Mouse (Mus musculus) heart, embryonic 15.5 days (tissue): Measurements from ENCODE around the gene Enpp1. TPM values are rescaled to one million over a fixed set of nuclear protein-coding genes. Genes with fewer than 3 reads are reported as not detected.

Experiments
- ATAC-seq: fragments of 200-750 bp; cut with Nextera tagmentation; replicated peaks from 2 replicates; pipeline ENCODE4 v1.8.0; 2017; ENCODE audit warnings: low read depth, moderate TSS enrichment; ENCODE audit not compliant: insufficient number of reproducible peaks, insufficient read depth, low FRiP score
- H3K27ac ChIP-seq: fragments of 300-500 bp; sonication (generic); 2 replicates; pipeline ENCODE4 v1.5.1; 2015; ENCODE audit warnings: mild to moderate bottlenecking, inconsistent platforms
- H3K27me3 ChIP-seq: fragments of 300-500 bp; sonication (generic); 2 replicates; pipeline ENCODE4 v1.6.1; 2015; ENCODE audit warnings: inconsistent platforms
- H3K36me3 ChIP-seq: fragments of 300-500 bp; sonication (generic); 2 replicates; pipeline ENCODE4 v1.6.1; 2015; ENCODE audit warnings: mild to moderate bottlenecking, inconsistent platforms
- H3K4me1 ChIP-seq: fragments of 300-500 bp; sonication (generic); replicated peaks from 2 replicates; pipeline ENCODE4 v1.6.1; 2015; ENCODE audit warnings: inconsistent platforms
- H3K4me2 ChIP-seq: fragments of 300-500 bp; sonication (generic); 2 replicates; pipeline ENCODE4 v1.6.1; 2015; ENCODE audit warnings: inconsistent platforms, mild to moderate bottlenecking, moderate library complexity
- H3K4me3 ChIP-seq: fragments of 300-500 bp; sonication (generic); 2 replicates; pipeline ENCODE4 v1.5.1; 2015; ENCODE audit warnings: mild to moderate bottlenecking, inconsistent platforms
- H3K9ac ChIP-seq: fragments of 300-500 bp; sonication (generic); 2 replicates; pipeline ENCODE4 v1.6.1; 2015; ENCODE audit warnings: mild to moderate bottlenecking, inconsistent platforms
- H3K9me3 ChIP-seq: fragments of 300-500 bp; sonication (generic); replicated peaks from 2 replicates; pipeline ENCODE4 v1.6.1; 2016; ENCODE audit warnings: inconsistent platforms
- WGBS: fragments of 180-500 bp; shearing (Covaris S2); methylation state at CpG from one replicate; pipeline ENCODE4 v1.1.7; 2015; ENCODE audit warnings: mixed read lengths; 5-methylcytosine and 5-hydroxymethylcytosine counted together
- polyA plus RNA-seq: library from polyadenylated mRNA; unstranded; fragments of >200 nt; fragmentation: Nextera tagmentation; extraction: Ambion mirVana; gene quantifications from 2 replicates; pipeline ENCODE4 v1.2.1, GENCODE M21; 2015

Enpp1 gene
- polyA plus RNA-seq, 1 experiment from 2014 or later: 3.9 TPM

DNA sequence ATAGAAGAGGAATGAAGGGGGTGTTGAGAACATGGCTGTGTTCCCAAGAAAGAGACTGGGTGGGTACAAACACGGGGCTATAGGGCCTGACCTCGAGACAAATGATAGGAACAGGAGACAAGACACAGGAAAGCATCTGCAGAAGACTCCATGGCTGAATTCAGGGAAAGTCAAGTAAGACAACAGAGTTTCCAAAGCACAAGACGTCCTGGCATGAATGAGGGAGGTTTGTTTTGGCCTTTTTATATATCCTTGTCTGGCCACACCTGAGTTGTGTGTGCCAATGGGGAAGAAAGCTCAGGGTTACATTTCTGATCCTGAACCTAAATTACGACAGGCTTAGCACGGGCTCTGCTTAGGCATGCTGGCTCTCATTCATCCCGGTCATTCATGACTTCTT is 4.2 kb downstream of the Enpp1 start:
- Histone ChIP-seq H3K4me1 (peaks cover 9% of the 10 kb centered on the region), H3K4me2 (no peak overlapping the region), H3K4me3 (no peak overlapping the region), H3K36me3 (no peaks in the 10 kb centered on the region), H3K9me3 (no peaks in the 10 kb centered on the region), H3K27me3 (no peaks in the 10 kb centered on the region), H3K9ac (no peak overlapping the region), H3K27ac (no peak overlapping the region)
- no peak for ATAC-seq
- 76% methylated on average over 6 of the region's 6 CpGs for WGBS

DNA sequence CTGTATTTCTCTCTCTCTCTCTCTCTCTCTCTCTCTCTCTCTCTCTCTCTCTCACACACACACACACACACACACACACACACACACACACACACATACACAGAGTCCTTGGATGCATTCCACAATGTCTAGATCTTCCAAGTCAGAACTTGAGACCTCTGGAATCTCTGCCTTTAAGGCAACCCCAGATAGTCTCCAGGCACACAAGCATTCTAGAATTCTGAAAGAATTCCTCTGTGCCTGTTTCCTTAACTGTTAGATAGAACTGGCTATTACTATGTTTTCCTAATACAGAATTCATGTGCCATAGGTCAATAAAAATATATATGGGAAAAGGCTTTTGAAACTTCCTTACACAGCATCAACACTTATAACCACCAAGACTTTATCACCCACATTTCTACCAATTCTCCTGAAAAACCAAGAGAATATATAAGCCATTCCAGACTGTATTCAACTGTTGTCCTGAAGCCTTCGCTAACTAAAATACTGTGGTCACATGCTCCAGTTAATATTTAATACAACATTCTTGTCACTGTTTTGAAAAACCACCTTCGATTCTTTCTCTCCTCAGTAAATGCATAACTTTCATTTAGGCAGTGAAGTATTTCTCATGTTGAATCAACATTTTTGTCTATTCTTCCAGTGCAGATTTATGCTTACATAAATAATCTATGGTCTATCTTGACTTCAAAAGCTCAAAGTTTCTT is 5.4 kb downstream of the Enpp1 start:
- Histone ChIP-seq H3K4me2 (no peak overlapping the region), H3K36me3 (no peaks in the 10 kb centered on the region), H3K27me3 (no peaks in the 10 kb centered on the region), H3K4me3 (no peak overlapping the region), H3K9ac (no peak overlapping the region), H3K9me3 (no peaks in the 10 kb centered on the region), H3K4me1 (peaks cover 6% of the 10 kb centered on the region), H3K27ac (no peak overlapping the region)
- WGBS: 83% methylated on average over 2 of the region's 2 CpGs
- no peak for ATAC-seq

DNA sequence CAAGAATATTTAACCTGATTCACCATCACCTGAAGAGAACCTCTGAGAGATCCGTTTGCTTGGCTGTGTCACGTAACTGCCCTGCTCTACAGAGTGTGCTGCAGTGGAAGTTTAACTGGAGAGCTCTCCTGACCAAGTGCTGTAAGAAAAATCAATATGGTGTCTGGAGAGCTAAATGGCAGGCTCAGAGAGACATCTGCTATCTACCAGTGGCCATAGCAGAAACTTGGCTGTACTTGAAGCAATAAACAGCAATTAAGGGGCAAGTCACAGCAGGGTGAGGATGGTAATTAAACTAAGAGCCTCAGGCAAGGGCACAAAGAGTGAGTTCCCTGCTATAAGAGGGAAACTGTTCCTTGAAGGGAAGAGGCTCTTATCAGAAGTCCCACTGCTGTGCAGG is 9.3 kb downstream of the Enpp1 start:
- no peaks in the 10 kb centered on the region for H3K27me3 ChIP-seq
- no peak overlapping the region for H3K4me2 ChIP-seq
- no peaks in the 10 kb centered on the region for H3K36me3 ChIP-seq
- WGBS: 82% methylated on average over 2 of the region's 2 CpGs
- H3K4me3 ChIP-seq: no peak overlapping the region
- H3K27ac ChIP-seq: no peak overlapping the region
- H3K9ac ChIP-seq: no peak overlapping the region
- H3K9me3 ChIP-seq: no peaks in the 10 kb centered on the region
- no peaks in the 10 kb centered on the region for H3K4me1 ChIP-seq
- no peak for ATAC-seq

DNA sequence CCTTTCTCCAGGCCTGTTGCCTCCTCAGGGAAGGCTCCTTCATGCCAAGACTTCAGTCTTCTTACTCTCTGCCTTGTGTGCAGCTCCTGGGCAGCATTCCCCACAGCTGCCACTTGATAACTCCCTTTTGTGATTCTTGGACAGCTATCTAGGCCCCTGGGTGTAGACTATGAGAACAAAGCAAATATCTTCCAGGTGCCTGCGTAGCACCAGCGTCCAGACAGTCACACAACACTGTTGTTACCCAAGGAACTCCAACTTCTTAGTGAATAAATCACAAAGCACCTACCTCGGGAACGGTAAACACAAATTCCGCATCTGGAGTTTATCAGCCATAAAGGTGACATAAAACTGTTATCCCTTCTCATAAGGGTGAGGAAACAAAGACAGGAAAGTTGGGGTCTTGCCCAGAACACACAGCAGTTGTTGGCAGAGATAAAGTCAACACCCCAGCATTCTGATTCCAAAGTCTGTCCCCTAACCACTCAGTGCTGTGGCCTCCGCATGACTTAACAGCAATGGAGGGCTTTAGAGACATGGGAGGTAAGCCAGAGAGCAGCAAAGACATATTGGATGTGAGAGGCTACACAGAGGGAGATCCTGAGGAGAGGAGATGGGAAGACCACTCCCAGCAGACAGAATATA is 13.7 kb downstream of the Enpp1 start:
- Histone ChIP-seq H3K9me3 (no peaks in the 10 kb centered on the region), H3K9ac (no peak overlapping the region), H3K36me3 (no peaks in the 10 kb centered on the region), H3K27me3 (no peaks in the 10 kb centered on the region), H3K4me1 (no peaks in the 10 kb centered on the region), H3K27ac (no peak overlapping the region), H3K4me3 (no peak overlapping the region), H3K4me2 (no peak overlapping the region)
- no peak; the same call in 1 of the 2 replicates for ATAC-seq
- 56% methylated on average over 6 of the region's 6 CpGs for WGBS

DNA sequence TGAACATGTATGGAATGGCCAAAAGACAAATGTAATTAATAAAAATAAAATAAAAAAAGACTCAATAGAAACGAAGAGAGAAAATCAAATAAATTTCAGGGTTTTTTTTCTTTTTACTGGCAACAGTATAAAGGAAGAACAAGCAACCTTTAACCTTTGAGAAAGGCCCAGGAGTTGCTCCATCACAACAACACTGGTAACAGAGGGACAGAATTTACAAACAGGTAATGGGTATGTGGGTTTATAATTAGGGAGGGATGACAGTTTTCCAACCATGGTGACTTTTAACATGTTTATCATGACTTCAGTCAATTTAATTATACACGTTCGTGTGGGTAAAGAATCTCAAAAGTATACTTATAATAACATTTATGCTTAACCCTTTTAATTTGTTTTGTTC is 15.2 kb downstream of the Enpp1 start:
- no peak for ATAC-seq
- Histone ChIP-seq H3K4me1 (no peaks in the 10 kb centered on the region), H3K9ac (no peak overlapping the region), H3K4me3 (no peak overlapping the region), H3K4me2 (no peak overlapping the region), H3K27me3 (no peaks in the 10 kb centered on the region), H3K36me3 (no peaks in the 10 kb centered on the region), H3K9me3 (no peaks in the 10 kb centered on the region), H3K27ac (no peak overlapping the region)
- WGBS: 85% methylated on average over 3 of the region's 3 CpGs

DNA sequence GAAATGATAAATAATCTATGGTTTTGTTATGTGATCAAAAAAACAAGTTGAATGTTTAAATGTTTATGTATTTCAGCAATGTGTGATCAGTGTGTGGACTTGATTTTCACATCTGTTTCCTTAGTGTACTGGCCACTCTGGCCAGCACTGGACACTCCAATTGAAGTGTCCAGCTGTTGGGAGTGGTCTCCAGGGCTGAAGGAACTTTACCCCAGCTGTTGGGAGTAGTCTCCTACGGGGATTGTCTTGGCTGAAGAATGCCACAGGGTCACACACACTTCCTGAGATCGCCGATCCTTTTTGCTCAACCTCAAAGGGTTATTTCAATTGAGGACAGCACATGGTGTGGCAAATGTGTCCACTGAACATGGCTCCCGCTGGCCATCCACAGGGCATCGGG is 16.2 kb downstream of the Enpp1 start:
- 72% methylated on average over 5 of the region's 5 CpGs for WGBS
- no peak for ATAC-seq
- H3K9me3 ChIP-seq: no peaks in the 10 kb centered on the region

DNA sequence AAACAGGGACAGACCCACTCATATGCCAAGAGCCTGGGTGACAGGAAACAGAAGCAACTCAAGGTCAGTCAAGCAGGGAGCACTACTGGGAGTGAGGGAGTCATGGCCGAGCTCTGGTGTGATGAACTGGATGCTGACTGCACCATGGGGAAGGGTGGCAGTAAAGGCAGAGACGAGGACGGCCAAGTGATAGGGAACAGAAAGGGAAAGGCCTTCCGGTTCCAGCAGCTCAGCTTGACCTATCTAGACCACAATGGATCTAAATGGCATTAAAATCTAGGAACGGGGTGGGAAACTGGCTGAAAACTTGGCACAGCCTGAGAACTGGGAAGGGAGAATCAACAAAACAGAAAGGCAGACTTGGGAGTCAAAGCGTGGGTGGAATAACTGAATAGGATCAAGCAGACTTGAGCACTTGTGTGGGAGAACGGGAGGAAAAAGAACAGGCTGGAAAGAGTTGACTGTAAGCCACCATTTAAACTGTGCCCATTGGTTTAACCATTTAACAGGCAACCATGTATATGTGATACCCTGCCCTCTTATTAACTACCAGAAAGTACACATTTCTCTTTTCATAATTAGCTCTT is 29.3 kb downstream of the Enpp1 start:
- 73% methylated on average over 7 of the region's 7 CpGs for WGBS
- H3K27me3 ChIP-seq: no peaks in the 10 kb centered on the region
- H3K4me1 ChIP-seq: no peaks in the 10 kb centered on the region
- H3K4me3 ChIP-seq: no peak overlapping the region
- no peaks in the 10 kb centered on the region for H3K36me3 ChIP-seq
- H3K27ac ChIP-seq: no peak overlapping the region
- no peak overlapping the region for H3K9ac ChIP-seq
- no peak overlapping the region for H3K4me2 ChIP-seq
- no peaks in the 10 kb centered on the region for H3K9me3 ChIP-seq
- ATAC-seq: no peak

More for the DNA sequence above, 16.2 kb downstream of the Enpp1 start:
- Histone ChIP-seq H3K9ac (no peak overlapping the region), H3K27me3 (no peaks in the 10 kb centered on the region), H3K4me3 (no peak overlapping the region), H3K4me2 (no peak overlapping the region), H3K4me1 (no peaks in the 10 kb centered on the region), H3K27ac (no peak overlapping the region), H3K36me3 (no peaks in the 10 kb centered on the region)

DNA sequence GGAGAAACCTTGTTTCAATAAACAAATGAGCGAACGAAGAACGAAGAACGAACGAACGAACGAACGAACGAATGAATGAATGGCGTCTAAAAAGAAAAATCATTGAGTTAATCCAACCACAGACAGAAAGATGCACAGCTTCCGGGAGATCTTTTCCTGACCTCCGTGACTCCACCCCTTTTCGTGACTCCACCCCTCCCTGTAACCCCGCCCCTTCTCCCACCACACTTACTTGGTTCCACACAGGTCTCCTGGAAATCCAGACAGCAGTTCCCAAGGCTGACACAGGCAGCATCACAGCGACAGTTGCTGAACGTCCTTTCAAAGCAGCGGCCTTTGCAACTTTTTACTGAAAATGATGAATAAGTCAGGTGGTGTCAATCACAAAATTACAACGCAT is 34.3 kb downstream of the Enpp1 start:
- no peak overlapping the region for H3K9ac ChIP-seq
- WGBS: 88% methylated on average over 18 of the region's 18 CpGs

DNA sequence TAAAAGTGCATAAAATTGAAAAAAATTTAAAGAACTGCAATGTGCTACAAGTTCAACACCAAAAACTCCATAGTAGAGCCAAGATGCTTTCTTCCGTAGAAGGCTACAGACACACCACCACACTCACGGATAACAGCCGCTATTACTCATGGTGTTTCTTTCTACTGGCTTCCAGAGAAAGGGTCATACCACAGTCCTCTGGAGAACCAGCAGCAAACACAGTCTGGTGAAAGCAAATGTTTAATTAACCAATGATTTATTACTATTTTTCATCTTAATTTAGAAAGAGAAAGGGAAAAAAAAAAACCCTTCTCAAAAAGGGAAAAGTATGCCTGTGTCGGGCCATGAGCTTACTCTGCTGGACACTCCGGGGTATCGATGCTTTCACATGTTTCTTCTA is 37.7 kb downstream of the Enpp1 start:
- no peaks in the 10 kb centered on the region for H3K27me3 ChIP-seq
- H3K9ac ChIP-seq: no peak overlapping the region
- H3K4me2 ChIP-seq: no peak overlapping the region
- H3K4me3 ChIP-seq: no peak overlapping the region
- no peaks in the 10 kb centered on the region for H3K9me3 ChIP-seq
- no peak for ATAC-seq
- no peaks in the 10 kb centered on the region for H3K36me3 ChIP-seq
- peaks cover 5% of the 10 kb centered on the region; the same call in 1 of the 2 replicates for H3K4me1 ChIP-seq
- WGBS: 59% methylated on average over 6 of the region's 6 CpGs
- no peak overlapping the region for H3K27ac ChIP-seq

More for the DNA sequence above, 34.3 kb downstream of the Enpp1 start:
- Histone ChIP-seq H3K9me3 (no peaks in the 10 kb centered on the region), H3K27me3 (no peaks in the 10 kb centered on the region), H3K27ac (no peak overlapping the region), H3K36me3 (no peaks in the 10 kb centered on the region), H3K4me1 (peaks cover 5% of the 10 kb centered on the region; the same call in 1 of the 2 replicates), H3K4me2 (no peak overlapping the region), H3K4me3 (no peak overlapping the region)
- no peak for ATAC-seq

DNA sequence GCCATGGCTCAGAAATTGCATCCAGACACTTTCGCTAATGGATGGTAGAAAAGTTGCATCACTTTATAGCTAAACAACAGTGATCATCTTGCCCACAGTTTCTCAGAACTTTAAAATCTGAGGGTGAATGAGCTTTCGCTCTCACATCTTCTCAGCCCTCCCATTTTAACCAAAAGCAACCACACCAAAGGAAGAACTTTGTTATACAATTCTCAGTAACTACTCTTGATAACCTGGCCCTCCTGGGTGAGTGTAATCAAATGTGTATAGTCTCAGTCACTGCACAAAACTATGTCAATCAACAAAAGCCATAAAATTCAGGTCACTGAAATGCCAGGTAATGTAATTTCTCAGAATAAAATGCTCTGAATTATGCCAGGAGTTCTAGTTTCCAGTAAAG is 39.0 kb downstream of the Enpp1 start:
- Histone ChIP-seq H3K27me3 (no peaks in the 10 kb centered on the region), H3K4me1 (peaks cover 5% of the 10 kb centered on the region; the same call in 1 of the 2 replicates), H3K4me2 (no peak overlapping the region), H3K4me3 (no peak overlapping the region), H3K9ac (no peak overlapping the region), H3K9me3 (no peaks in the 10 kb centered on the region), H3K27ac (no peak overlapping the region), H3K36me3 (no peaks in the 10 kb centered on the region)
- WGBS: 96% methylated on average over 2 of the region's 2 CpGs
- no peak for ATAC-seq

DNA sequence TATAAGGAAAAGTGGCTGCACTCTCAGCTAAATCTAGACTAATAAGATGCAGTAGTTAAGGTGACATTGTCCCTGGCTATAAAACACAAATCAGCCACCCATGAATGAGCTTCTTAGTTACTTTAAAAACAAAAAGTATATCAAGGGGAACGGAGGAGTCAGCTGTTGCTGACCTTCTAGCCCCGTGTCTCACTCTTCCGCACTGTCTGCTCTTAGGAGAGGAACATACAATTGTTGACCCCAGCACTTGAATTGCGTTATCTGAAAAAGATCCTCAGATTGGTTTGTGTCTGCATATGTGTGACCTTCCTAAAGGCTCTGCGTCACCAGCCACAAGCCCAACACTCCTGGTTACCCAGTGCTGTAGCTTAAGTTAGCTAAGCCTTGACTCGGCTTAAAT is 41.4 kb downstream of the Enpp1 start:
- Histone ChIP-seq H3K36me3 (no peaks in the 10 kb centered on the region), H3K9me3 (no peaks in the 10 kb centered on the region), H3K4me3 (no peak overlapping the region), H3K4me1 (peaks cover 5% of the 10 kb centered on the region; the same call in 1 of the 2 replicates), H3K27me3 (no peaks in the 10 kb centered on the region), H3K4me2 (no peak overlapping the region), H3K9ac (no peak overlapping the region), H3K27ac (no peak overlapping the region)
- no peak for ATAC-seq
- WGBS: 82% methylated on average over 6 of the region's 6 CpGs
